Mouse (Mus musculus): ENCODE results near the gene Efna3. TPM values are rescaled to one million over a fixed set of nuclear protein-coding genes. Genes with fewer than 3 reads are reported as not detected.

Gene Efna3
- polyA plus RNA-seq (2021; fragmentation: Nextera tagmentation), result 11.0 and 12.5 TPM in 2 replicates
- long read RNA-seq, experiment 1, transcript Efna3-201 (5 exons, 2,363 nt), result major isoform, 11 of 16 reads
- long read RNA-seq, experiment 1, partial matches to known transcripts, result 2 of 16 reads
- long read RNA-seq, experiment 1, other reads (novel, unspliced or antisense), result 2 of 16 reads
- long read RNA-seq, experiment 2, transcript Efna3-203 (4 exons, 742 nt), result minor isoform, 9 of 120 reads
- long read RNA-seq, experiment 2, transcript Efna3-201 (5 exons, 2,363 nt), result major isoform, 99 of 120 reads
- long read RNA-seq, experiment 2, partial matches to known transcripts, result 8 of 120 reads
- long read RNA-seq, experiment 2, other reads (novel, unspliced or antisense), result 4 of 120 reads

GRCm38 (mm10) chr3:89322514-89323165, at the start of gene Efna3:
TSS of gene Efna3 (minus strand) at chr3:89322965.

GRCm38 (mm10) chr3:89365153-89365485, 42.4 kb upstream of the Efna3 start, which contains the start of gene Dcst1:
TSS of gene Dcst1 (minus strand) at chr3:89365253.

GRCm38 (mm10) chr3:89361675-89362074, 38.9 kb upstream of the Efna3 start, which contains the start of gene Dcst2:
TSS of gene Dcst2 (plus strand) at chr3:89361975.

GRCm38 (mm10) chr3:89349869-89350501, 27.2 kb upstream of the Efna3 start, which contains the start of gene Adam15:
TSS of gene Adam15 (minus strand) at chr3:89349996.

GRCm38 (mm10) chr3:89337721-89338578, 15.2 kb upstream of the Efna3 start, which contains the start of gene Efna4:
TSS of gene Efna4 (minus strand) at chr3:89338028.

GRCm38 (mm10) chr3:89280606-89281511, 41.9 kb downstream of the Efna3 start, which contains the start of gene Efna1:
TSS of gene Efna1 (minus strand) at chr3:89281142.

GRCm38 (mm10) chr3:89270051-89270755, 52.6 kb downstream of the Efna3 start, which contains the start of gene Slc50a1:
TSS of gene Slc50a1 (minus strand) at chr3:89270570.

Other genes starting within 250 kb of the Efna3 start
- gene Rusc1, start 229.7 kb downstream of the Efna3 start, polyA plus RNA-seq (2021; fragmentation: Nextera tagmentation), result 40.8 and 48.7 TPM in 2 replicates
- not detected in 2 replicates for gene Gm43738, start 221.9 kb downstream of the Efna3 start, polyA plus RNA-seq (2021; fragmentation: Nextera tagmentation)
- 183 TPM in 2 replicates for gene Fdps, start 221.0 kb downstream of the Efna3 start, polyA plus RNA-seq (2021; fragmentation: Nextera tagmentation)
- gene Pklr, start 186.8 kb downstream of the Efna3 start, polyA plus RNA-seq (2021; fragmentation: Nextera tagmentation), result 0.20 TPM in 1 of 2 replicates, not detected in the other
- gene Hcn3, start 162.8 kb downstream of the Efna3 start, polyA plus RNA-seq (2021; fragmentation: Nextera tagmentation), result 1.9 and 2.1 TPM in 2 replicates
- gene Clk2, start 158.2 kb downstream of the Efna3 start, polyA plus RNA-seq (2021; fragmentation: Nextera tagmentation), result 2.3 and 2.6 TPM in 2 replicates
- gene Scamp3, start 145.5 kb downstream of the Efna3 start, polyA plus RNA-seq (2021; fragmentation: Nextera tagmentation), result 79.6 and 80.4 TPM in 2 replicates
- gene Fam189b, start 139.8 kb downstream of the Efna3 start, polyA plus RNA-seq (2021; fragmentation: Nextera tagmentation), result 7.2 and 8.7 TPM in 2 replicates
- 24.0 and 25.6 TPM in 2 replicates for gene Gba, start 120.0 kb downstream of the Efna3 start, polyA plus RNA-seq (2021; fragmentation: Nextera tagmentation)
- gene Thbs3, start 107.8 kb downstream of the Efna3 start, polyA plus RNA-seq (2021; fragmentation: Nextera tagmentation), result 10.7 and 16.8 TPM in 2 replicates
- gene Mtx1, start 95.9 kb downstream of the Efna3 start, polyA plus RNA-seq (2021; fragmentation: Nextera tagmentation), result 125 and 128 TPM in 2 replicates
- not detected in 2 replicates for gene Muc1, start 93.9 kb downstream of the Efna3 start, polyA plus RNA-seq (2021; fragmentation: Nextera tagmentation)
- 237 and 255 TPM in 2 replicates for gene Krtcap2, start 77.0 kb downstream of the Efna3 start, polyA plus RNA-seq (2021; fragmentation: Nextera tagmentation)
- 20.0 and 21.4 TPM in 2 replicates for gene Trim46, start 76.7 kb downstream of the Efna3 start, polyA plus RNA-seq (2021; fragmentation: Nextera tagmentation)
- gene Dpm3, start 63.6 kb downstream of the Efna3 start, polyA plus RNA-seq (2021; fragmentation: Nextera tagmentation), result 320 and 365 TPM in 2 replicates
- 56.9 and 59.5 TPM in 2 replicates for gene Slc50a1, start 52.4 kb downstream of the Efna3 start, polyA plus RNA-seq (2021; fragmentation: Nextera tagmentation)
- 11.3 and 12.4 TPM in 2 replicates for gene Efna1, start 41.8 kb downstream of the Efna3 start, polyA plus RNA-seq (2021; fragmentation: Nextera tagmentation)
- gene Efna4, start 15.1 kb upstream of the Efna3 start, polyA plus RNA-seq (2021; fragmentation: Nextera tagmentation), result 0.39 and 0.40 TPM in 2 replicates
- gene Adam15, start 27.0 kb upstream of the Efna3 start, polyA plus RNA-seq (2021; fragmentation: Nextera tagmentation), result 26.6 and 28.2 TPM in 2 replicates
- gene Dcst2, start 39.0 kb upstream of the Efna3 start, polyA plus RNA-seq (2021; fragmentation: Nextera tagmentation), result not detected in 2 replicates
- gene Dcst1, start 42.3 kb upstream of the Efna3 start, polyA plus RNA-seq (2021; fragmentation: Nextera tagmentation), result 1.4 TPM in 2 replicates
- gene Zbtb7b, start 71.8 kb upstream of the Efna3 start, polyA plus RNA-seq (2021; fragmentation: Nextera tagmentation), result 0.23 and 0.59 TPM in 2 replicates
- not detected in 2 replicates for gene Lenep, start 79.8 kb upstream of the Efna3 start, polyA plus RNA-seq (2021; fragmentation: Nextera tagmentation)
- gene Flad1, start 88.9 kb upstream of the Efna3 start, polyA plus RNA-seq (2021; fragmentation: Nextera tagmentation), result 27.2 and 28.1 TPM in 2 replicates
- gene Cks1b, start 95.4 kb upstream of the Efna3 start, polyA plus RNA-seq (2021; fragmentation: Nextera tagmentation), result 10.2 and 10.3 TPM in 2 replicates
- gene Shc1, start 95.5 kb upstream of the Efna3 start, polyA plus RNA-seq (2021; fragmentation: Nextera tagmentation), result 2.7 and 3.0 TPM in 2 replicates
- gene Pygo2, start 107.2 kb upstream of the Efna3 start, polyA plus RNA-seq (2021; fragmentation: Nextera tagmentation), result 5.8 and 6.2 TPM in 2 replicates
- gene Pbxip1, start 113.7 kb upstream of the Efna3 start, polyA plus RNA-seq (2021; fragmentation: Nextera tagmentation), result 20.1 and 28.3 TPM in 2 replicates
- 64.1 and 68.4 TPM in 2 replicates for gene Pmvk, start 131.6 kb upstream of the Efna3 start, polyA plus RNA-seq (2021; fragmentation: Nextera tagmentation)
- gene Kcnn3, start 197.2 kb upstream of the Efna3 start, polyA plus RNA-seq (2021; fragmentation: Nextera tagmentation), result 4.0 and 5.1 TPM in 2 replicates